Mouse (Mus musculus): ENCODE data around the gene Ppfibp2. TPM values are rescaled to one million over a fixed set of nuclear protein-coding genes. Genes with fewer than 3 reads are reported as not detected.

Gene Ppfibp2
- total and polyA plus RNA-seq, 2 experiments from 2014 or later, result 6.6 to 17.5 TPM

- TF ChIP-seq CTCF (IDR thresholded peaks at IDR 0.05; ENCODE audit: low read depth) (no peak), EP300 (IDR thresholded peaks at IDR 0.05; ENCODE audit: low read depth) (no peak)
- ATAC-seq (ENCODE audit: insufficient read depth, low read depth), result no peak
- WGBS, result 41% methylated on average over 5 of the region's 5 CpGs
These were observed 5.6 kb downstream of the Ppfibp2 start for GRCm38 (mm10) chr7:107600651-107601050.

GRCm38 (mm10) chr7:107602505-107602904 lies 7.5 kb downstream of the Ppfibp2 start:
- no peak for DNase-seq (ENCODE audit: low spot score)
- Histone ChIP-seq H3K9me3 (replicated peaks; ENCODE audit: control insufficient read depth, low read length) (no peaks in the 10 kb centered on the region), H3K4me3 (ENCODE audit: low read depth, low read length) (no peak overlapping the region), H3K9ac (replicated peaks; ENCODE audit: low read depth, low read length) (no peak overlapping the region), H3K36me3 (replicated peaks; ENCODE audit: control insufficient read depth, insufficient read depth, low read length) (no peaks in the 10 kb centered on the region), H3K27ac (ENCODE audit: low read depth) (no peak overlapping the region), H3K4me1 (ENCODE audit: control insufficient read depth, insufficient read depth) (no peaks in the 10 kb centered on the region), H3K4me2 (ENCODE audit: low read depth, low read length) (no peak overlapping the region), H3K27me3 (ENCODE audit: control insufficient read depth, insufficient read depth, low read length) (no peaks in the 10 kb centered on the region)
- TF ChIP-seq CTCF (IDR thresholded peaks at IDR 0.05; ENCODE audit: low read depth) (no peak), EP300 (IDR thresholded peaks at IDR 0.05; ENCODE audit: low read depth) (no peak)
- ATAC-seq (ENCODE audit: insufficient read depth, low read depth), result no peak
- WGBS, result 80% methylated on average over 4 of the region's 4 CpGs

More at GRCm38 (mm10) chr7:107600651-107601050, 5.6 kb downstream of the Ppfibp2 start:
- no peak overlapping the region for H3K9ac ChIP-seq (replicated peaks; ENCODE audit: low read depth, low read length)
- no peak overlapping the region for H3K27ac ChIP-seq (ENCODE audit: low read depth)
- H3K27me3 ChIP-seq (ENCODE audit: control insufficient read depth, insufficient read depth, low read length), result no peaks in the 10 kb centered on the region
- H3K4me2 ChIP-seq (ENCODE audit: low read depth, low read length), result no peak overlapping the region
- DNase-seq (ENCODE audit: low spot score), result no peak
- no peaks in the 10 kb centered on the region for H3K9me3 ChIP-seq (replicated peaks; ENCODE audit: control insufficient read depth, low read length)
- H3K4me3 ChIP-seq (ENCODE audit: low read depth, low read length), result no peak overlapping the region
- H3K4me1 ChIP-seq (ENCODE audit: control insufficient read depth, insufficient read depth), result no peaks in the 10 kb centered on the region
- H3K36me3 ChIP-seq (replicated peaks; ENCODE audit: control insufficient read depth, insufficient read depth, low read length), result no peaks in the 10 kb centered on the region

- no peak overlapping the region for H3K27ac ChIP-seq (ENCODE audit: low read depth)
- no peaks in the 10 kb centered on the region for H3K9me3 ChIP-seq (replicated peaks; ENCODE audit: control insufficient read depth, low read length)
- no peaks in the 10 kb centered on the region for H3K36me3 ChIP-seq (replicated peaks; ENCODE audit: control insufficient read depth, insufficient read depth, low read length)
- no peak overlapping the region for H3K4me3 ChIP-seq (ENCODE audit: low read depth, low read length)
- H3K9ac ChIP-seq (replicated peaks; ENCODE audit: low read depth, low read length), result no peak overlapping the region
- 82% methylated on average over 6 of the region's 6 CpGs for WGBS
- TF ChIP-seq EP300 (IDR thresholded peaks at IDR 0.05; ENCODE audit: low read depth) (no peak), CTCF (IDR thresholded peaks at IDR 0.05; ENCODE audit: low read depth) (no peak)
- no peaks in the 10 kb centered on the region for H3K4me1 ChIP-seq (ENCODE audit: control insufficient read depth, insufficient read depth)
- DNase-seq (ENCODE audit: low spot score) (no peak), ATAC-seq (ENCODE audit: insufficient read depth, low read depth) (no peak)
- H3K27me3 ChIP-seq (ENCODE audit: control insufficient read depth, insufficient read depth, low read length), result no peaks in the 10 kb centered on the region
- H3K4me2 ChIP-seq (ENCODE audit: low read depth, low read length), result no peak overlapping the region
These were observed 7.9 kb downstream of the Ppfibp2 start for GRCm38 (mm10) chr7:107602913-107603312.

- ATAC-seq (ENCODE audit: insufficient read depth, low read depth) (no peak), DNase-seq (ENCODE audit: low spot score) (no peak)
- WGBS, result 84% methylated on average over 1 of the region's 1 CpGs
- Histone ChIP-seq H3K4me2 (ENCODE audit: low read depth, low read length) (no peak overlapping the region), H3K27me3 (ENCODE audit: control insufficient read depth, insufficient read depth, low read length) (no peaks in the 10 kb centered on the region), H3K4me3 (ENCODE audit: low read depth, low read length) (no peak overlapping the region), H3K9ac (replicated peaks; ENCODE audit: low read depth, low read length) (no peak overlapping the region), H3K27ac (ENCODE audit: low read depth) (no peak overlapping the region), H3K4me1 (ENCODE audit: control insufficient read depth, insufficient read depth) (no peaks in the 10 kb centered on the region), H3K9me3 (replicated peaks; ENCODE audit: control insufficient read depth, low read length) (no peaks in the 10 kb centered on the region), H3K36me3 (replicated peaks; ENCODE audit: control insufficient read depth, insufficient read depth, low read length) (no peaks in the 10 kb centered on the region)
- TF ChIP-seq EP300 (IDR thresholded peaks at IDR 0.05; ENCODE audit: low read depth), result no peak
- TF ChIP-seq CTCF (IDR thresholded peaks at IDR 0.05; ENCODE audit: low read depth), result no peak
These were observed 12.8 kb downstream of the Ppfibp2 start for GRCm38 (mm10) chr7:107607766-107608165.

DNA sequence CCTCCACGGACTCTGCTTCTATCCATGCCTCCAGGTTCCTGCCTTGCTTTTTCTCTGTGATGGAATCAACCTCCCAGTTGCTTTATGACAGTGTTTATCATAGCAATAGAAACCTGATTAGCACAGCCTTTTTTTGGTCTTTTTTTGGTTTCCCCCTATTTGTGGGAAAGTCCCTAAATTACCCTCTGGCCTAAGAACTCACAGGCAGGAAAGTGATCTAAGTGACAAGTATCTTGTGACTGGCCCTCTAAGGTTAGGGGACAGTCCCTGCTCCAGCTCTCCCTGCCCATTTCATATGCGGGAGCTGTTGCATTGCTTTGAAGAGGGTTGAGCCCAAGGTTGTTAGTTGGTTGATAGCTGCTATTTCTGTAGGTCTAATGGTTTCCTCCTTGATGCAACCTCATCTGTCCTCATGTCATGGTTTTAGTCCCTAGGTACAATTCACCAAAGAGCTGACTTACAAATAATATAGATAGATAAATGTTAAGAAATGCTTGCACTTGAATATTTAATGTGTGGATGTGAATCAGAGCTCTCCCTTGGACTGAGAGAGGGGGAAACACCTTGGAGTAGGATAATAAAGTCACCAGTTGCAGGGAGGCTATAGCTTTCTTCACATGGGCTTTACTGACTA lies 14.7 kb downstream of the Ppfibp2 start:
- H3K4me1 ChIP-seq (ENCODE audit: control insufficient read depth, insufficient read depth), result no peaks in the 10 kb centered on the region
- WGBS, result 78% methylated on average over 2 of the region's 2 CpGs
- TF ChIP-seq CTCF (IDR thresholded peaks at IDR 0.05; ENCODE audit: low read depth), result no peak
- no peak for TF ChIP-seq EP300 (IDR thresholded peaks at IDR 0.05; ENCODE audit: low read depth)
- no peak overlapping the region for H3K4me2 ChIP-seq (ENCODE audit: low read depth, low read length)
- no peak overlapping the region for H3K9ac ChIP-seq (replicated peaks; ENCODE audit: low read depth, low read length)
- no peaks in the 10 kb centered on the region for H3K9me3 ChIP-seq (replicated peaks; ENCODE audit: control insufficient read depth, low read length)
- no peak overlapping the region for H3K4me3 ChIP-seq (ENCODE audit: low read depth, low read length)
- H3K27ac ChIP-seq (ENCODE audit: low read depth), result no peak overlapping the region
- H3K27me3 ChIP-seq (ENCODE audit: control insufficient read depth, insufficient read depth, low read length), result no peaks in the 10 kb centered on the region
- ATAC-seq (ENCODE audit: insufficient read depth, low read depth), result no peak
- no peak for DNase-seq (ENCODE audit: low spot score)
- H3K36me3 ChIP-seq (replicated peaks; ENCODE audit: control insufficient read depth, insufficient read depth, low read length), result no peaks in the 10 kb centered on the region

DNA sequence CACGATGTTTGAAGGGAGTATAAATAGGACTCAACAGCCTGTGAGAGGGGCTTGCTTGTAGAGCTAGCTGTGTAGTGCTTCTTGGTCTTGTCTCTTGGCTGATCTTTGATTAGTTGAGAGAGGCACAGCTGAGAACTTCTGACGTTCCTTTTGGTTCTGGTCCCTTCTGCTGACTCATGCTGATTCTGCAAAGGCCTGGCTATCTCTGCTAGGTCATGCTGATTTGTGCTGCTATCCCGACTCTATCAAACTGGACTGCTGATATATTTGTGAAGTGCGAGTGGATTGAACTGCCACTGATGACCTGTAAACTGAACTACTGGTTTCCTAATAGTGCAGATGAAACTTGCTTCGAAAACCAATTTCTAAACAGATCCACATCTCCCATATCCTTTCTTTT lies 15.9 kb downstream of the Ppfibp2 start:
- no peak overlapping the region for H3K27ac ChIP-seq (ENCODE audit: low read depth)
- TF ChIP-seq EP300 (IDR thresholded peaks at IDR 0.05; ENCODE audit: low read depth) (no peak), CTCF (IDR thresholded peaks at IDR 0.05; ENCODE audit: low read depth) (no peak)
- whole genome bisulfite sequencing, result 63% methylated on average over 5 of the region's 5 CpGs

More for the DNA sequence above, 15.9 kb downstream of the Ppfibp2 start:
- Histone ChIP-seq H3K4me2 (ENCODE audit: low read depth, low read length) (no peak overlapping the region), H3K9me3 (replicated peaks; ENCODE audit: control insufficient read depth, low read length) (no peaks in the 10 kb centered on the region), H3K9ac (replicated peaks; ENCODE audit: low read depth, low read length) (no peak overlapping the region), H3K27me3 (ENCODE audit: control insufficient read depth, insufficient read depth, low read length) (no peaks in the 10 kb centered on the region), H3K36me3 (replicated peaks; ENCODE audit: control insufficient read depth, insufficient read depth, low read length) (no peaks in the 10 kb centered on the region), H3K4me3 (ENCODE audit: low read depth, low read length) (no peak overlapping the region), H3K4me1 (ENCODE audit: control insufficient read depth, insufficient read depth) (no peaks in the 10 kb centered on the region)
- ATAC-seq (ENCODE audit: insufficient read depth, low read depth) (no peak), DNase-seq (ENCODE audit: low spot score) (no peak)
